Mouse (Mus musculus) telencephalon, adult 2 months (tissue): Measurements from ENCODE around the gene Prkrip1.
A peak's percentile ranks its signal among the peaks of the same experiment; 100 is the strongest.
"Not testable (repeated sequence)": the region's sequence is repeated elsewhere in the genome, so short reads cannot be mapped to it uniquely, and the experiment has no call there.

ENCODE experiments used
- DNase-seq: peaks from one replicate; pipeline ENCODE4 v3.0.0-alpha.2; 2011; ENCODE audit warnings: low read depth, low spot score

Gene Prkrip1

GRCm38 (mm10) chr5:136211341-136212102 lies 12.8 kb upstream of the Prkrip1 start:
- not testable (repeated sequence) for DNase-seq

GRCm38 (mm10) chr5:136210549-136210948 lies 11.8 kb upstream of the Prkrip1 start:
- DNase-seq, result no peak

DNA sequence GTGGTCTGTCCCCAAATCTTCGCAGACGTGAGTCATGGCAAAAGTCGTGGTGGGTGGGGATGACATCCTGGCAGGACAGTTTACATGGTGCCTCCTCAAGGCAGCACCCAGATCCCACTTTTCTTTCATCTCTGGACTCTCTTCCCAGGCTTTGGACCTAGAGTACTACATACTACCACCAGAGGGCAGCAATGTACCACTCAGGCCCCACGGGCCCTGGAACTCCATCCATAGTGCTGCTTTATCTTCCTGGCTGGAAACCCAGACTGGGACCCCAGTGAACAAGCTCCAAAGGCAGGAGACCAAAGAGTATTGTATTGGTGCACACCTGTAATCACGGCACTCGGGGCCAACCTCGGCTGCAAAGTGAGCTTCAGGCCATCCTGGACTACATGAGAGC lies 3.1 kb upstream of the Prkrip1 start:
- no peak for DNase-seq

GRCm38 (mm10) chr5:136199526-136199925 lies 763 bp upstream of the Prkrip1 start:
- no peak for DNase-seq

GRCm38 (mm10) chr5:136191870-136192269 lies 6.9 kb downstream of the Prkrip1 start:
- DNase-seq, result no peak

DNA sequence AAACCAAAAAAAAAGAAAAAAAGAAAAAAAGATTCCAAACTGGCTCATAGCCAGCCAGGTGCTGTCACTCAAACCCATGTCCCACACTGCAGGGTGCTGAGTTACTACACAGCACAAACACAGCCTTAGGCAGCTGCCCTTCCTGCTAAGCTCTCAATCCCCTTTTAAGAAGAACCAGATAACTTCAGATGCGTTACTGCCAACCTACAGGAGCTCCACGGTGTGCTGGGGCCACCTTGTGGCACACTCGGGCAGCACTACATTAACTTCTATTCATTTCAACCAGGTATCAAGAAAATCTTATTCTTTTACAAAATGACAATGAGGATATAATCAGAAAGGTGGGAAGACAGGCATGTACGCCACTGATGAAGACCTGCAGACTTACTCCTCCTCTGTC lies 12.0 kb downstream of the Prkrip1 start:
- peak; percentile 26 for DNase-seq

- no peak for DNase-seq
Observed at GRCm38 (mm10) chr5:136183766-136184165, 15.0 kb downstream of the Prkrip1 start.

GRCm38 (mm10) chr5:136182830-136183229 lies 15.9 kb downstream of the Prkrip1 start:
- no peak for DNase-seq

DNA sequence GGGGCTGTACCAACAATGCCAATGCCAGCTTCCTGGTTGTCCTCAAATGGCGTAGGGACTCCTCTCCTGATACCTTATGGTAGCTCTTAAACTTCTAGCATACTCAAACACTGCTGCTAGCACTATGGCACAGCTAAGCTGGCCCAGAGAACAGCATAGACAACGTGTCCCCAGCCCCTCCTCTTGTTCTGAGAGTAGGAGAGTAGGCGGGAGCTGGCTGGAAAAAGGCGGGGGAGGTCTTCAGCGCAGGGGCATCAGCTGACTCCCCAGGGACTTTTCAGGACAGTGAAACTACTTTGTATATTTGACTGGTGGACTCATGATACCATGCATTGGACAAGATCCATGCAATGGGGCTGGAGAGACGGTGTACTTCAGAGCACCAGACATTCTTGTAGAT lies 16.7 kb downstream of the Prkrip1 start:
- peak; percentile 76 for DNase-seq

GRCm38 (mm10) chr5:136181197-136181596 lies 17.6 kb downstream of the Prkrip1 start:
- peak; percentile 32 for DNase-seq

DNA sequence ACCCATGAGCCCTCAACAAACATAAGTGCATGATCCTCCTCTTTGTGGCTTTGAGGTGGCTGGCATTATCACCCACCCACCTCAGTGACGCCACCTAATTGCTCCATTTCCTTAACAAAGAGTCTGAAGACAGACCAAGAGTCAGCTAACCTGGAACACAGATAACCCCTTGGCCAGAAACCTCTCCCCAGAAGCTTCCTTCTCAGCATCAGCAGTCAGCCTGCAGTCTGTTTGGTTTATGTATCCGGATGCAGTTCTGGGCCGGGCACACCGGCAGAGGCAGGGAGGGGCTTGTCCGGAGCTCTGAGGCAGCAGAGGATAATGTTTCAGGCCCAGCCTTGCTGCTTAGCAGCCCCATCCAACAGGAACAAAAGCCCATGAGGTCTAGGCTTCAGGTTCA lies 19.2 kb downstream of the Prkrip1 start:
- DNase-seq, result no peak

DNA sequence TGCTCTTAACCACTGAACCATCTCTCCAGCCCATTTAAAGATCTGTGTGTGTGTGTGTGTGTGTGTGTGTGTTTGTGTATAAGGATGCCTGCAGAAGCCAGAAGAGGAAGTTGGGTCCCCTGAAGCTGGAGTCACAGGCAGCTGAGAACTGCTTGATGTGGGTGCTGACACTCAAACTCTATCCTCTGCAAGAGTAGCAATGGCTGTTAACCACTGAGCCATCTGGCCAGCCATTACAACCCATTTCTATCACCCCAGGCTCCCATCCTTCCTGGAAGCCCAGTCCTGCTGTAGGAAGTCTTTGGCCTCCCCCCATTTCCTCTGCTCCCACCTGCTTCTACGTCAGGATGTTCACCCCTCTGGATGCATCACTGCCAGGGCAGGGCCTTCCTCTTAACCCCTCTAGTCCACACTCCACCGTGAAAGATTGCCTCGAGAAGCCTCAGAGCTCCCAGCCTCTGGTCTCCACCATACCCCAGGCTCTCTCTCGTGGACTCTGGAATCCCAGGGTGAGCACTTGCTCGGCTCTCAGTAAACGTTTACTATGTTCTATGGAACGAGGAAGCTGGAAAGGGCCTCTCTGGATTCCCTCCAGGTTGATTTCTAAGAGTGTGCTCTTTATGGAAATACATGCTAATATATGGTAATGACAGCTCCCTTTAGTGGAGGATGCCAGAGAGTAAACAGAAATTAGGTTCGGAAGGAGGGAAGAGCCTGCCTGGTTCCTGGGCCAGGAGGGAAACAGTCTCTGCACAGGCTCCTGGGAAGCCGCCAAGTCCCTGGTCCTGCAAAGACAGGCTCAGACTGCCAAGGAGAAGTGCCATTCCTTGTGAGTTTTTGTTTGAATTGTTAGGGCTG lies 24.9 kb downstream of the Prkrip1 start:
- DNase-seq, result peak; percentile 65

DNA sequence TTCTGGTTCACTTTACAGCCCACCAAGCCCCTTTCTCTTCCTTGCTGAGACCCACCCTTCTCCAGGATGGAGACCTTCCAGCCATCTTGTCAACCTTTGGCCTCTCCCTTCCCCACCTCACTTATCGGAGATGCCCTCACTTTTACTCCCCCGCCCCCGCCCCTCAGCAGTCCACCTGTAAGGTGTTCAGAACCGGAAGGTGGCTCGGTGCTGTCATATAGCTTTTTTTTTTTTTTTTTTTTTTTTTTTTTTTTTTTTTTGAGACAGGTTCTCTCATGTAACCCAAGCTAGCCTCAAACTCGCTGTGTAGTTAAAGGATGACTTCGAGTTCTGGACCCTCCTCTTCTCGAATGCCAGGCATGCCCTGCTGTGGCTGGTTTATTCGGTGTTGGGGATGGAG lies 25.8 kb downstream of the Prkrip1 start:
- DNase-seq, result no peak

DNA sequence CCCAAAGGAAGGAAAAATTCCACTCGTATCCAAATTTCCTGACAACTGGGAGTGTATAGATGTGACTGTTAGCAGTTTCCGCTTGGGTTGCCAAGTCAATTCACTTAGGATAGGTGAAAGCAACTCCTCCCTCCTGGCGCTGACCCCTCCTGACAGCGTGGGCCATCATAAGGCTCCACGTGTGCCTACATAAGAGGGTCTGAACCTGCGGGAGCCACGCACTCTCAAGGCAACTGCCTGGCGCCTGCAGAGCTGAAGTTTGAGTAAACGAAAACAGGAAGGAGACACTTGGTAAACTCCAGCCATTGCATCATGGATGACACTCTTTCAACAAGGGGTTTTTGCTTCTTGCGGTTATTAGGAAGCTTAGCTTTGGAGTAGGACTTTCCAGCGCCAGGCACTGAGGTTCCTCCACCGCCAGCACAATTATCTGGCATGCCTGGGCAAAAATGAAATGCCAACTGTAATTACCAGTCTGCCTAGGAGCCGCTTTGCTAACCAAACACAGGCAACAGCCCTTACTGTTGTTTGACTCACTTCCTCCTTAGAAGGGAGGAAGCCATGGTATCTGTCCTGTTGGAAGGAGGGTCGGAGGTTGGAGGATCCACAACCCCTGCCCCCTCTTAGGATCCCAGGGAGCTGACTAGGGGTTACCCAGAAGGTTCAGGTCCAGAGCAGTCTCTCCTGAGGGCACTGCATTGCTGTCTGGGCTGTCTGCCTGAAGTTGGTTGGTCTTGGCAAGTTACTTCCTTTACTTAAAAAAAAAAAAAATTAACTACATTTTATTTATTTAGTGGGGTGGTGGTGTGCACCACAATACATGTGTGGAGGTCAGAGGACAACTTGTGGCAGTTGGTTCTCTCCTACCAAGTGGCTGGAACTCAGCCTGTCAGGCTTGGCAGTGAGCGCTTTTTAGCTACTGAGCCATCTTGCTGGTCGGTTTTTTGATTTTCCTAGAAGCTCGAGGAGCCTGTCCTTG lies 27.1 kb downstream of the Prkrip1 start:
- DNase-seq, result peak; percentile 10

GRCm38 (mm10) chr5:136170512-136171362 lies 28.0 kb downstream of the Prkrip1 start, which contains the start of gene Orai2:
Gene Orai2 (minus strand): TSS chr5:136170713.
- peak; percentile 58 for DNase-seq

- peak; percentile 34 for DNase-seq
Observed at GRCm38 (mm10) chr5:136169626-136170511, 28.9 kb downstream of the Prkrip1 start.

GRCm38 (mm10) chr5:136168071-136168470 lies 30.7 kb downstream of the Prkrip1 start:
- DNase-seq, result no peak

- no peak for DNase-seq
Observed at GRCm38 (mm10) chr5:136167296-136167695, 31.5 kb downstream of the Prkrip1 start.

- no peak for DNase-seq
Observed at GRCm38 (mm10) chr5:136165246-136165645, 33.5 kb downstream of the Prkrip1 start.
